Mouse (Mus musculus) WW6 (cell line): ENCODE measurements around the gene Spred2.

ENCODE experiments used
- DNase-seq: peaks from one replicate; pipeline ENCODE4 v3.0.0-alpha.2; 2013; ENCODE audit warnings: low read depth, low spot score

Spred2 gene

GRCm38 (mm10) chr11:19952963-19953362 is 28.8 kb downstream of the Spred2 start:
- DNase-seq = no peak

GRCm38 (mm10) chr11:19953919-19954318 is 29.7 kb downstream of the Spred2 start:
- no peak for DNase-seq

DNA sequence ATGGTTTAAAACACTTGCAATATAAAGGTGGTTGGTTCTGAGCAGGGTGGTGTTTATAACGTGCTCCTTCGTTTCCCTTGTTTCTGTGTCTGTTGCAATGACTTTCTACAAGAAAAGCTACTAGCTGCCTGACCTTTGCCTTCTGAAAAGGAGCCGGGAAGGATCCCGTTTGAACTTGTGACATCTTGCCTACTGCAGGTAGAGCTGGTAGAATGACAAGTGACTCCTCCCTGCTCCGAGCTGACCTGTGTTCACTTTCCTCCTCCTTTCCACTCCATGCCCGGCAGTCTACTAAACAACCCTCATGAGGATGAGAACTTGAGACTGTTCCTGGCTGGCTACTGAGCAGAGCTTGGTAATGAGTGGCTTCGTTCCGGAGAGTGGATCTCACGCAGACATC is 30.9 kb downstream of the Spred2 start:
- no peak for DNase-seq

GRCm38 (mm10) chr11:19955701-19956100 is 31.5 kb downstream of the Spred2 start:
- DNase-seq = no peak

DNA sequence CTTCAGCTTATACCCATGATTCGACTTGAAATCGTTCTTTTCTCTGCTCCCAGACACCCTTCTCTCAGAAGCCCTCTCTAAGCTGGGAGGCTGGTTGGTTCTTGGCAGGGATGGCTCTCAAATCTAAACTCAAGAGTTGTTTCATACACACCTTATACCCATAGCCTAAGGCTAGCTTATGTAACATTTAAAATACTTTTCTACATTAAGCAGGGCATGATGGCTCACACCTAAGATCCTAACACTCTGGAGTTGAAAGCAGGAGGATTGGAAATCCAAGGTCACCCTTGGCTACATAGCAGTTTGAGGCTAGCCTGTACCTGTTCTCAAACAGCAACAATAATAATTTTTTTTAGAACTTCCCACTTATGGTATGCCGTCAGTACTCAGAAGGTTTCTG is 34.8 kb downstream of the Spred2 start:
- DNase-seq = no peak

DNA sequence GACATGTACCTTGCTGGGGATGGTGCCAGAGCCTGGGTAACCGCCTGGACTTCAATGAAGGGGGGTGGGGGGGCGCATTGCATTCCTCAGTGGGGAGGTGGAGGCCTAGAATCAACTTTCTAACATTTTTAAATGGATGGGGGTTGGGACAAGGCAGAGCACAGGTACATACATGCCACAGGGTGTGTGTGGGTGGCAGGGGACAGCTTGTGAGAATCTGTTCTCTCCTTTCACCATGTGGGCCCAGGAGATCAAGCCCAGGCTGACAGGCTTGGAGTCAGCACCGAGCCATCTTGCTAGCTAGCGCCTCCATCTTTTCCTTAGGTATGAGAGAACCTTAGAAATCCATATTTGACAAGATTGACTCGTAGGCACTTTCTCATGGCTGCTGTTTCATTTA is 35.7 kb downstream of the Spred2 start:
- DNase-seq = no peak

- no peak for DNase-seq
Measured at GRCm38 (mm10) chr11:19960541-19960940, 36.4 kb downstream of the Spred2 start.

DNA sequence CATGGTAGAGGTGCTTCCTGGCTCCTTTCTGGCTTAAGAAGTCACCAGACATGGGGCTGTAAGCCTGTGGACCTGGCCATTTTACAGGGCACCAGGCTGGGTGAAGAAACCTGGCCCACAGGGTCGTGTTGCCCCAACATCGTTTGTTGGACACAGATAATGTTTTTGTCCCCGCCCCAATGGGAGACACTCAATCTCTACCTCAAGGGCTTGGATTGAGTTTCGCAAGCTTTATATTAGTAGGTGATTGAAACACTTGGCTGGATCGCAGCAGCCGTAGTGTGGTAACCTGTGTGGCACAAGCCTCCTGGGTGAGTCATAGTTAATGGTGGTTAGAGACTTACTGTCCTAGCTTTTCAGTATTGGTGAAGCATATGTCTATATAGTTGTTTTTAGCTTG is 36.9 kb downstream of the Spred2 start:
- no peak for DNase-seq

GRCm38 (mm10) chr11:19961766-19962365 is 37.7 kb downstream of the Spred2 start:
- DNase-seq = no peak

- no peak for DNase-seq
Measured at GRCm38 (mm10) chr11:19962796-19963195, 38.6 kb downstream of the Spred2 start.

DNA sequence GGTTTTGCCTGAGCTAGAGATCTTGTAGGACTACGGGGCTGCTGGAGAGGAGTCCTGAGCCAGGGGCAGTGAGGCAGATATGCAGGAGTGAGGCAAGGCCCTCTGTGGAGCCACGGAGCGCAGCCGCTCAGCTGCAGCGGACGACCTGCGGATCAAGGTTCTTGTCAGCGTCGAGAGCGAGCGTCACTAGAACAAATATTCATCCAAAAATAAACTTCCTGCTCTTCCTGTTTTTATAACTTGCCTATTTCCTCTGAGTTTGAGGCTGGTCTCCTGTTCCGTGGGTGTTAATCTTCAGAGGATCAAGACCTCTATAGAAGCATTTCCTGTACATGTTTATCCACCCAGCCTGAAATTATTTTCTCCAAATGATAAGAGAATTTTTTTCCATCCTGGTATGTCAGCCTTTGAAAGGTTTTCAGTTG is 39.6 kb downstream of the Spred2 start:
- no peak for DNase-seq

DNA sequence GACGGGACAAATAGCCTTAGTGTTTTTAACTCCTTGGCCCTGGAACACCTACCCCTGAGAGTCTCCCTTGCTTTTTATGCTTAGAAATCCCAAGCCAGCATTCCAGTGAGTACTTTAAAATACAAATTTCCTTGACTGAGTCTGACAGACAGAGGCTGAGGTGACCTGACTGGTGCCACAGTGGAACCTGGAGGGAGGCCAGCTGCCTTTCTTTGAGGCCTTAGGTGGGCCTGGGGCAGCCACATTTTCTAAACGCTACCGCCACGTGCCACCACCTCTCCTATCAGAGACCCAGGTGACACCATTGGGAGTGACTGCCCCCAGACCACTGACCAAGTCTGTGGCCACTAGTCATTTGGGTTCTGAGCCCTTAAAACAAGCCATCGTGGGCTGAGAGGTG is 40.2 kb downstream of the Spred2 start:
- no peak for DNase-seq

DNA sequence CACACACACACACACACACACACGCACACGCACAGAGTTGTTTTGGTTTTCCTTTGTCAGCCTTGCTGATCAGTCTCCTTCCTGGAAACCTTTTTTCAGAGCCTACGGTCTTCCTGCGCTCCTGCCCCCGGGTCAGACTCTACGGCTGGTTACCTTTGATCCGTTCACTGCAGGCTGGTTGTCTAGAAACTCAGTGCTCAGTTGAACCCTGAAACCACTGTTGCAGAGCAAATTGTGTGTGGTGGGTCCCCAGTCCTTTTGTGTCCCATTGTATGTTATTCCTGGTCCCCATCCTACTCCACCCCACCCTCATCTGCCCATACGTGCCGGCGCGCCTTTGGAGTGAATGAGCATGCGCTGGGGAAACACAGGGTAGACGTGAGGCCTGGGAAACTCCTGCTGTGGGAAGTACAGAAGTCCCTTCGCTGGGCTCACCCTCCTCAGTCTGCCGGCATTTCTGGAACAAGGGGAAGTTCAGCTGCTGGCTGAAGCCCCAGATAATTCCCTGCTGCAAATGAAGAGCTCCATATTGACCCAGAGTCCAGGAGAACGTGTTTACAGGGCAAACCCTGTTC is 40.9 kb downstream of the Spred2 start:
- no peak for DNase-seq

- DNase-seq = no peak
Measured at GRCm38 (mm10) chr11:19965664-19966063, 41.5 kb downstream of the Spred2 start.

DNA sequence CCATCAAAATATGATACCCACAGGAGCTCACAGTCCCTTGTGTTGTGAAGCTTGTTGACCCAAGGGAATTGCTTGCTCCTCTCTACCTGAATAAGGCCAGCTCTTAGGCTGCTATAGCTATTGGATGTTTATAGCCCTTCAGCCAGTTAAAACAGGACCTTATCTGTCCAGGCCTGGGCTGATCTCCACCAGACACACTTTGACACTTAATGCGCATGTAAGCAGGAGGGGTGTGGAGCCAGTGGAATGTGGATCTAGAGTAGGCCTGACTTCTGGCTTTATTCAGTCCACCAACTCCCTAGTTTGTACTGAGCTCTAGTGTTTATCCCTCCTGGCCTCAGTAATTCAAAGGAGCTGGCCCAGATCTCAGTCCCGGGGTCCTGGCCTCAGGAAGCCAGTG is 42.1 kb downstream of the Spred2 start:
- no peak for DNase-seq

- DNase-seq = no peak
Measured at GRCm38 (mm10) chr11:19969584-19969983, 45.4 kb downstream of the Spred2 start.

GRCm38 (mm10) chr11:19971954-19972750 is 48.0 kb downstream of the Spred2 start:
- DNase-seq = no peak

GRCm38 (mm10) chr11:19973032-19973790 is 49.0 kb downstream of the Spred2 start:
- DNase-seq = no peak

DNA sequence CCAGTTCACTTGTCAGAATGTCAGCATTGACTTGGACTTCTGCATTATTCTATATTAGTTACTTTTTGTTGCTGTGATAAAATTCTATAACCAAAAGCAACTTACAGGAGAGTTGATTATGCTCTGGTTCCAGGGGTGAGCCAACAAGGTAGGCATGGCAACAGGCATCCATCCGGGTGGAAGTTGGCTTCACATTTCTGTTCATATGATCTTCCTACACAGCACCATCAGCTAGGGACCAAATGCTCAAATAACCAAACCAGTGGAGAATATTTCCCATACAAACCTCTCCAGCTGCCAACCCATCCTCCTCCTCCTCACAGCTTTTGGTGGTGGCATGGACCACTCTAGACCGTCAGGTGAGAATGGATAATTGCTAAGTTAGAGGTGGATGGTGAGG is 51.9 kb downstream of the Spred2 start:
- DNase-seq = no peak

DNA sequence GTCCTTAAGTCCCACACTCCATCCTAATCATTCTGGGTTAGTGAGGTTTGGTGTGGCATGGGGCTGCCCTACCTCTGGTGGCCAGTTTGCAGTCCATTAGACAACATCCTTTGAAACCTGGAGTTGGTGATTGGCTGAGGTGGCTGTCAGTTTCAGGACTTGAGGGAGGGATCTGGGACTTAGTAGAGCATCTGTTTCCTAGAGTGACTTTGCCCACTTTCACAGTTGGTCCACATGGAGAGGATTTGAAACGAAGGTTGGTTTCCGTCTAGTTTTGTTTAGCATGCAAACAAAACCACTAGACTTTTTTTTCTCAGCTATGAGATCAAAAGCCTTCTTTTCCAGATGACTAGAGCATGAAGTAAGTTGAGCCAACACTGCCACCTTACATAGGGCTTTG is 53.5 kb downstream of the Spred2 start:
- DNase-seq = no peak

DNA sequence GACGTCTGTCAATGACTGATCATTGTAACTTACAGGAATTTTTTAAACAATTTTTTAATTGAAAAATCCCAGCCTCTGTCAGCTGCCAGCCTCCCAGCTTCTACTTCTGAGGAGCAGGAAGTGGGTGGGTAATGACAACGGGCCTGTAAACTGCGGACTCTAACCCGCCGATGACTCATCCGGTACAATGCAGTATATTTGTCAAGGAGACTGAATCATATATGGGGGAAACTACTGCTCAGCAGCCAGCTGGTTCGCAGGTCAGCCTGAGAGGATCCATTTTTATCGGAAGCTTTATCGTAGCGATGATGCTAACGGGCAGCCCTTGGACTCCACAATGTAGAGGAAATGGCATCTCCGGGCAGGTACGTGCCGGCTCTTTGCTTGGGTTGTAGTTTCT is 55.2 kb downstream of the Spred2 start:
- DNase-seq = no peak

DNA sequence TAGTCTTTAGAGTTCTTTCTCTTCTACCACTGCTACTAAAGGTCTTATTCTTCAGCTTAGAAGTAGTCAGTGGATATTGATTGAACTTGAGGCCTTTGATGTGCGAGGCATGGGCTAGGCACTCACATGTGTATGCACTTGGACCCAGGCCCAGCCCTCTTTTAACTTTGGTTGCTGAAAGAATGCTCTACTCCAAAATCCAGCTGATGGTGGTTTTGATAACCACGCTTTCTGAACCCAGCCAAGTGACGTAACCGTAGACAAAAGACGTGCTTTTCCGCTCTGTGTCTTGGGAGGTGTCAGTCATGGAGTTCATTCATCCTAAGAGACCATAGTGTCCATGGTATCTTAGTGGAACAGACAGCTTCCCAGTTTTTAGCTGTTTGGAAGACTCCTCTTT is 57.9 kb downstream of the Spred2 start:
- DNase-seq = no peak
